Mouse (Mus musculus) heart, embryonic 16.5 days (tissue): ENCODE measurements around the gene Gm43518. TPM values are rescaled to one million over a fixed set of nuclear protein-coding genes. Genes with fewer than 3 reads are reported as not detected.

ENCODE experiments used
- ATAC-seq: fragments of 200-750 bp; cut with Nextera tagmentation; replicated peaks from 2 replicates; pipeline ENCODE4 v1.8.0; 2017; ENCODE audit warnings: moderate number of reproducible peaks; ENCODE audit not compliant: insufficient read depth, low FRiP score; ENCODE audit errors: extremely low read depth
- H3K27ac ChIP-seq: fragments of 300-500 bp; sonication (generic); 2 replicates; pipeline ENCODE4 v1.5.1; 2014; ENCODE audit warnings: mild to moderate bottlenecking, low read length, control low read depth, moderate library complexity
- H3K27me3 ChIP-seq: fragments of 300-500 bp; sonication (generic); 2 replicates; pipeline ENCODE4 v1.6.1; 2014; ENCODE audit warnings: low read length, mixed read lengths; ENCODE audit not compliant: control insufficient read depth, insufficient read depth
- H3K36me3 ChIP-seq: fragments of 300-500 bp; sonication (generic); 2 replicates; pipeline ENCODE4 v1.6.1; 2014; ENCODE audit not compliant: control insufficient read depth, insufficient read depth
- H3K4me1 ChIP-seq: fragments of 300-500 bp; sonication (generic); 2 replicates; pipeline ENCODE4 v1.6.1; 2014; ENCODE audit warnings: low read length, mixed read lengths; ENCODE audit not compliant: control insufficient read depth, insufficient read depth
- H3K4me2 ChIP-seq: fragments of 300-500 bp; sonication (generic); 2 replicates; pipeline ENCODE4 v1.6.1; 2014; ENCODE audit warnings: low read depth, mild to moderate bottlenecking, control low read depth, low read length
- H3K4me3 ChIP-seq: fragments of 300-500 bp; sonication (generic); 2 replicates; pipeline ENCODE4 v1.5.1; 2014; ENCODE audit warnings: mild to moderate bottlenecking, control low read depth, low read length
- H3K9ac ChIP-seq: fragments of 300-500 bp; sonication (generic); 2 replicates; pipeline ENCODE4 v1.6.1; 2014; ENCODE audit warnings: low read length, control low read depth
- H3K9me3 ChIP-seq: fragments of 300-500 bp; sonication (generic); replicated peaks from 2 replicates; pipeline ENCODE4 v1.6.1; 2016; ENCODE audit warnings: low read length; ENCODE audit not compliant: control insufficient read depth
- WGBS: fragments of 180-500 bp; shearing (Covaris S2); extraction: QIAGEN DNeasy Blood & Tissue Kit; methylation state at CpG from one replicate; pipeline ENCODE4 v1.1.7; 2014; 5-methylcytosine and 5-hydroxymethylcytosine counted together
- polyA plus RNA-seq: library from polyadenylated mRNA; unstranded; fragments of >200 nt; fragmentation: Nextera tagmentation; extraction: Ambion mirVana; gene quantifications from 2 replicates; pipeline ENCODE4 v1.2.1, GENCODE M21; 2015

Gm43518 gene
- polyA plus RNA-seq, 1 experiment from 2014 or later = 1.8 TPM

DNA sequence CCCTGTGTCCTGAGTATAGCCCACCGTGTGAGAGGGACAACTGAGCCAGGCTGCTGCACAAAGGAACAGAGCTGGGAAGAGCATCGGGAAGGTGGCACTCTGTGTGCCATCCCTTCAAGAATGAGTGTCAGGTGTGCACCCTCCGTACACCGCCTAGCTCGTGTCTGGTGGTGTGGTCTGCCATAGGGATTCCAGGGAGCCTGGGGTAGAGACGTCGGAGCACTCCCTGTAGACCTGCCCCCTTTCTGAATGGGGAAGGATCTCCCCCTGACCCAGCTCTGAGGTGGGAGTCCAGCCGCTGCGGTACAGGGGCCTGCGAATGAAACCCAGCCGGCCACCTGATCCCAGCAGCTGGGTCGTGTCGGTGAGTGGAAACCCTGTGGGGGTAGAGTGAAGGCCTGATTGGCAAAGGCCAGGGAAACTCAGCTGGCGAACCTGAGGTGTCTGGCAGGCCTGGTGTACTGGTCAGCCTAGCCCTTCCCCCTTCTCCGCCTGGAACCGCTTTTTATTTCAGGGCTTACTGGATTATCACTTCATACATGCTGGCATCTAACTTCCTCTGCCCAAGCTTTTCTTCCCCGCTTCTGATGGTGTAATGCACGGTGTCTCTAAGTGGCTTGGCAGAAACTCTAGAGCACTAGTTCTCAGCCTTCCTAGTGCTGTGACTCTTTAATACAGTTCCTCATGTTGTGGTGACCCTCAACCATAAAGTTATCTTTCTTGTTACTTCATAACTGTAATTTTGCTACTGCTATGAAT, 52.2 kb downstream of the Gm43518 start:
- H3K27me3 ChIP-seq = peaks cover 4% of the 10 kb centered on the region; the same call in 1 of the 2 replicates
- H3K4me3 ChIP-seq = no peak overlapping the region
- no peaks in the 10 kb centered on the region for H3K9me3 ChIP-seq
- peaks cover 63% of the 10 kb centered on the region for H3K4me1 ChIP-seq
- ATAC-seq = no peak
- no peaks in the 10 kb centered on the region for H3K36me3 ChIP-seq
- WGBS = 76% methylated on average over 18 of the region's 18 CpGs
- no peak overlapping the region for H3K4me2 ChIP-seq
- 0 out of 2 replicates have a peak overlapping the region, but pooled peaks have one; percentile 2 for H3K9ac ChIP-seq
- H3K27ac ChIP-seq = peak overlapping the region; percentile 86; the same call in 1 of the 2 replicates

DNA sequence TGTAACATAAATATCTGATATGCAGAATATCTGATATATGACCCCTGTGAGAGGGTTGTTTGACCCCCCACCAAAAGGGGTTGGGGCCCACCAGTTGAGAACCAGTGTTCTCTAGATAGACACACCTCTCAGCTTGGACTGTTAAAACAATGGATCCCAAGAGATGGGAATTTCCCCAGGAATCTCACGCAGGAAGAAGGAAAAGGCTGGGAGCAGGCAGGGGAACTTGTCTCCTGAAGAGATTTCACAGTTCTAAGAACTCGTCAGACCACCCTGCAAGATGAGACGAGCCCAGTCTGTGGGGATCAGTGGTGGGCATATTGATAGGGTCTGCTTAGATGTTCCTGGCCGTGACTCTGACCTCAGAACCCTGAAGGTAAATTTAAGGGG, 52.8 kb downstream of the Gm43518 start:
- H3K27me3 ChIP-seq = peaks cover 1% of the 10 kb centered on the region; the same call in 1 of the 2 replicates
- no peaks in the 10 kb centered on the region for H3K9me3 ChIP-seq
- no peak overlapping the region; the same call in 1 of the 2 replicates for H3K9ac ChIP-seq
- no peak for ATAC-seq
- H3K36me3 ChIP-seq = no peaks in the 10 kb centered on the region
- H3K4me1 ChIP-seq = peaks cover 64% of the 10 kb centered on the region
- H3K27ac ChIP-seq = peak overlapping the region; percentile 86
- H3K4me3 ChIP-seq = no peak overlapping the region
- 63% methylated on average over 4 of the region's 4 CpGs for WGBS
- H3K4me2 ChIP-seq = no peak overlapping the region

DNA sequence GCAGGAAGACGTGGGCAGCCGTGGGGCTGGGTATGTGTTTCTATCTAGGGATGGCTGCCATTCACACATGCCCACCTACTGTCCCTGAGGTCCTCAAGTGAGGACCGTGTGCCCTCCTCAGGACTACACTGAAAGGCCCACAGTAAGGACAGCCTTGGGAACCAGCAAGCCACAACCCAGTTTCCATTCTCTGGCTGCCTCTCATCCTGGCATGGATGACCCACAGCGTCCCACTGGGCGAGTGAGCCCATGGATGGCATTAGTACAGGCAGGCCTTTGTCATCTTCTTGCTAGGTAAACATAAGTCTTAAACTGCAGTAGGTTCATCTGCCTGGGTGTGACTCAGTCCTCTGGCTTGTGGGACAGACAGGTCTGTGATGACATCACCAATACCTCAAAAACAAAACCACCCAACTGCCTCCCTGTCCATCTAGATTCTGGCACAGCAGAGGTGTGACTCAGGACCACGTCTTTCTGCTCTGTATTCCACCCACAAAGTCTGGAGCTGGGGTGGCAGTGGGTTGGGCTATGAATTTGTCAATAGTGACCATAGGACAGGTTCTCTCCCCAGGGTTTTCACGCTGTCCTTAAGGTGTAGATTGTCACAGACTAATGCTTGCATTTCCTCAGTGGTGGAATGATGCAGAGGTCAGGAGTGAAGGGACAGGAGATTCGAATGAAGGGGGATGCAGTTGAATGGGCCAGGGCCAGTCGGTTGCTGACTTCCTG, 53.5 kb downstream of the Gm43518 start:
- no peaks in the 10 kb centered on the region for H3K9me3 ChIP-seq
- no peaks in the 10 kb centered on the region for H3K27me3 ChIP-seq
- H3K36me3 ChIP-seq = no peaks in the 10 kb centered on the region
- H3K4me1 ChIP-seq = peaks cover 65% of the 10 kb centered on the region
- H3K27ac ChIP-seq = peak overlapping the region; percentile 86
- no peak for ATAC-seq
- no peak overlapping the region for H3K4me3 ChIP-seq
- peak overlapping the region; percentile 36 for H3K9ac ChIP-seq
- 73% methylated on average over 9 of the region's 9 CpGs for WGBS
- H3K4me2 ChIP-seq = peak overlapping the region; percentile 17; the same call in 1 of the 2 replicates

DNA sequence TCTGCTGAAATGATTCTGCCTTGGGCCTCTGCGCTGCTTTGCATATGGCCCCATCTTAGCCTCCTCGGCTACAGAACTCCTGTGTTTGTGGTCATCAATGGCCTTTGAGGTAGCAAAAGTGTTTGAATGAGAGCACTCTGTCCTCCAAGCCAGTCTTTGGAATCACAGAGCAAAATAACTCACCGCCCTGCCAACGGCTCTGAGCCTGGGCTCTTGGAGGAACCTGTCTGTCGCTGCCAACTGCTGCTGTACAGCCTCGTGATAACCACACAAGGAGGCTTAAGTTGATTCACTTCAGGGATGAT, 54.0 kb downstream of the Gm43518 start:
- Histone ChIP-seq H3K9me3 (no peaks in the 10 kb centered on the region), H3K4me1 (peaks cover 65% of the 10 kb centered on the region), H3K27me3 (no peaks in the 10 kb centered on the region), H3K4me2 (peak overlapping the region; percentile 30; the same call in 1 of the 2 replicates), H3K27ac (peak overlapping the region; percentile 86), H3K36me3 (no peaks in the 10 kb centered on the region), H3K4me3 (no peak overlapping the region), H3K9ac (peak overlapping the region; percentile 36)
- no peak for ATAC-seq
- 43% methylated on average over 6 of the region's 6 CpGs for WGBS

- H3K4me1 ChIP-seq = peaks cover 63% of the 10 kb centered on the region
- no peaks in the 10 kb centered on the region for H3K9me3 ChIP-seq
- no peak overlapping the region for H3K4me2 ChIP-seq
- no peak overlapping the region for H3K9ac ChIP-seq
- no peaks in the 10 kb centered on the region for H3K27me3 ChIP-seq
- no peak overlapping the region for H3K27ac ChIP-seq
- ATAC-seq = no peak
- 71% methylated on average over 11 of the region's 11 CpGs for WGBS
- no peaks in the 10 kb centered on the region for H3K36me3 ChIP-seq
- H3K4me3 ChIP-seq = no peak overlapping the region
Observed at GRCm38 (mm10) chr5:123982838-123983237, 55.6 kb downstream of the Gm43518 start.

- Histone ChIP-seq H3K4me3 (no peak overlapping the region), H3K27ac (peak overlapping the region; percentile 30), H3K4me1 (peaks cover 49% of the 10 kb centered on the region), H3K9me3 (no peaks in the 10 kb centered on the region), H3K9ac (peak overlapping the region; percentile 47), H3K36me3 (no peaks in the 10 kb centered on the region), H3K27me3 (no peaks in the 10 kb centered on the region), H3K4me2 (no peak overlapping the region)
- ATAC-seq = 0 out of 2 replicates have a peak, but pooled peaks have one; percentile 11
- 51% methylated on average over 9 of the region's 9 CpGs for WGBS
Observed at GRCm38 (mm10) chr5:123985434-123985833, 58.2 kb downstream of the Gm43518 start.

- Histone ChIP-seq H3K27ac (no peak overlapping the region), H3K27me3 (no peaks in the 10 kb centered on the region), H3K9me3 (no peaks in the 10 kb centered on the region), H3K4me3 (no peak overlapping the region), H3K4me2 (no peak overlapping the region), H3K36me3 (no peaks in the 10 kb centered on the region), H3K4me1 (peaks cover 38% of the 10 kb centered on the region), H3K9ac (no peak overlapping the region)
- no peak for ATAC-seq
- WGBS = 47% methylated on average over 2 of the region's 2 CpGs
Observed at GRCm38 (mm10) chr5:123986925-123987324, 59.7 kb downstream of the Gm43518 start.

DNA sequence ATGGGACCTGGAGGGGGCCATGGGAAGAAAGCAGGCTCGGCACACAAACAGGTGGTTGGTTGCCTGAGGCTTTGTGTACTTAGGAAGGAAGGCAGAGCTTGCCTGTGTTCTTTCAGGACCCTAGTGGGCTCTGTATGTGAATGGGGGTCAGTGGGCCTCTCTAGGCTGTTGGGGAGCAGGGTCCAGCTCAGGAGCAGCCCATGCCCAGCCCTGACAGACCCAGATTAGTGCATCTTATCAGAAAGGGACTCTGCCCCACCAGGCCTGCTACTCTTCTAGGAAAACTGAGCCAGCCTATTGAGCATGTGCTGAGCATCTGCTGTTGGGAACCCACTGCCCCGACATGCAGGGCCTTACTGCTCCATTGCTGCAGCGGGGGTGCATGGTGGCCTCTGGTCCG, 60.3 kb downstream of the Gm43518 start:
- Histone ChIP-seq H3K36me3 (no peaks in the 10 kb centered on the region), H3K27ac (no peak overlapping the region), H3K4me3 (no peak overlapping the region), H3K4me2 (no peak overlapping the region), H3K27me3 (no peaks in the 10 kb centered on the region), H3K9ac (no peak overlapping the region), H3K4me1 (peaks cover 37% of the 10 kb centered on the region), H3K9me3 (no peaks in the 10 kb centered on the region)
- no peak for ATAC-seq
- WGBS = 81% methylated on average over 4 of the region's 4 CpGs
